Mouse (Mus musculus) heart, postnatal 4 days (tissue): Measurements from ENCODE around the gene Swsap1. TPM values are rescaled to one million over a fixed set of nuclear protein-coding genes. Genes with fewer than 3 reads are reported as not detected.

ENCODE experiments used
- DNase-seq: peaks from one replicate; pipeline ENCODE4 v3.0.0; 2021
- total RNA-seq, 2 experiments: library from RNA; stranded (reverse); gene quantifications; 2 replicates each; pipeline ENCODE4 v1.2.3; 2021

The Swsap1 gene
- total RNA-seq, 2 experiments from 2014 or later = 8.8 to 9.0 TPM

- peak; percentile 96 for DNase-seq
These were observed 18.6 kb upstream of the Swsap1 start, which contains the start of gene Plppr2 for GRCm38 (mm10) chr9:21936692-21937570. TSS of gene Plppr2 (plus strand) at chr9:21937033.

- no peak for DNase-seq
These were observed 17.8 kb upstream of the Swsap1 start for GRCm38 (mm10) chr9:21937711-21938175.

GRCm38 (mm10) chr9:21938234-21938855 is 17.2 kb upstream of the Swsap1 start:
- DNase-seq = no peak

- no peak for DNase-seq
These were observed 12.5 kb upstream of the Swsap1 start for GRCm38 (mm10) chr9:21943046-21943445.

GRCm38 (mm10) chr9:21943638-21944037 is 11.9 kb upstream of the Swsap1 start:
- no peak for DNase-seq

- DNase-seq = no peak
These were observed 11.3 kb upstream of the Swsap1 start for GRCm38 (mm10) chr9:21944267-21944666.

GRCm38 (mm10) chr9:21947540-21948130 is 7.9 kb upstream of the Swsap1 start:
- DNase-seq = no peak

- no peak for DNase-seq
These were observed 7.4 kb upstream of the Swsap1 start for GRCm38 (mm10) chr9:21948146-21948545.

GRCm38 (mm10) chr9:21948790-21949189 is 6.8 kb upstream of the Swsap1 start:
- no peak for DNase-seq

- peak; percentile 87 for DNase-seq
These were observed 5.2 kb upstream of the Swsap1 start for GRCm38 (mm10) chr9:21950322-21950721.

GRCm38 (mm10) chr9:21951977-21952376 is 3.6 kb upstream of the Swsap1 start:
- no peak for DNase-seq

GRCm38 (mm10) chr9:21953600-21953999 is 2.0 kb upstream of the Swsap1 start:
- DNase-seq = no peak

- DNase-seq = no peak
These were observed 920 bp upstream of the Swsap1 start for GRCm38 (mm10) chr9:21954635-21955034.

GRCm38 (mm10) chr9:21955225-21955569 is 358 bp upstream of the Swsap1 start:
- no peak for DNase-seq

GRCm38 (mm10) chr9:21958372-21958771 is 2.8 kb downstream of the Swsap1 start:
- no peak for DNase-seq

GRCm38 (mm10) chr9:21959244-21959643 is 3.7 kb downstream of the Swsap1 start:
- DNase-seq = no peak

GRCm38 (mm10) chr9:21960135-21960534 is 4.6 kb downstream of the Swsap1 start:
- DNase-seq = no peak

- DNase-seq = peak; percentile 30
These were observed 5.1 kb downstream of the Swsap1 start for GRCm38 (mm10) chr9:21960558-21961208.

GRCm38 (mm10) chr9:21961366-21961980 is 5.9 kb downstream of the Swsap1 start:
- no peak for DNase-seq

GRCm38 (mm10) chr9:21962010-21962409 is 6.5 kb downstream of the Swsap1 start:
- no peak for DNase-seq

GRCm38 (mm10) chr9:21962416-21963059 is 7.0 kb downstream of the Swsap1 start:
- DNase-seq = peak; percentile 66

GRCm38 (mm10) chr9:21963417-21963816 is 7.9 kb downstream of the Swsap1 start, which contains the start of gene Epor:
TSS of gene Epor (minus strand) at chr9:21963506.
- peak; percentile 68 for DNase-seq
